Mouse (Mus musculus) forebrain, embryonic 13.5 days (tissue): ENCODE results near the gene Arrdc2. TPM values are rescaled to one million over a fixed set of nuclear protein-coding genes. Genes with fewer than 3 reads are reported as not detected.

ENCODE experiments used
- ATAC-seq: fragments of 200-750 bp; cut with Nextera tagmentation; 2 replicates; pipeline ENCODE4 v1.8.0; 2017
- H3K27ac ChIP-seq: fragments of 300-500 bp; sonication (generic); 2 replicates; pipeline ENCODE4 v1.5.1; 2015; ENCODE audit warnings: inconsistent platforms, mild to moderate bottlenecking, moderate library complexity
- H3K27me3 ChIP-seq: fragments of 300-500 bp; sonication (generic); 2 replicates; pipeline ENCODE4 v1.6.1; 2015; ENCODE audit warnings: mild to moderate bottlenecking, inconsistent platforms
- H3K36me3 ChIP-seq: fragments of 300-500 bp; sonication (generic); 2 replicates; pipeline ENCODE4 v1.6.1; 2015; ENCODE audit warnings: mild to moderate bottlenecking, inconsistent platforms; ENCODE audit not compliant: poor library complexity, severe bottlenecking
- H3K4me1 ChIP-seq: fragments of 300-500 bp; sonication (generic); 2 replicates; pipeline ENCODE4 v1.6.1; 2015; ENCODE audit warnings: inconsistent platforms
- H3K4me2 ChIP-seq: fragments of 300-500 bp; sonication (generic); 2 replicates; pipeline ENCODE4 v1.6.1; 2015; ENCODE audit warnings: inconsistent platforms, mild to moderate bottlenecking, moderate library complexity
- H3K4me3 ChIP-seq: fragments of 300-500 bp; sonication (generic); 2 replicates; pipeline ENCODE4 v1.5.1; 2015; ENCODE audit warnings: mild to moderate bottlenecking, inconsistent platforms
- H3K9ac ChIP-seq: fragments of 300-500 bp; sonication (generic); 2 replicates; pipeline ENCODE4 v1.6.1; 2015; ENCODE audit warnings: mild to moderate bottlenecking, inconsistent platforms
- H3K9me3 ChIP-seq: fragments of 300-500 bp; sonication (generic); replicated peaks from 2 replicates; pipeline ENCODE4 v1.6.1; 2016; ENCODE audit warnings: inconsistent platforms
- WGBS: fragments of 180-500 bp; shearing (Covaris S2); methylation state at CpG from one replicate; pipeline ENCODE4 v1.1.7; 2015; 5-methylcytosine and 5-hydroxymethylcytosine counted together
- polyA plus RNA-seq: library from polyadenylated mRNA; unstranded; fragments of >200 nt; fragmentation: Nextera tagmentation; extraction: Ambion mirVana; gene quantifications from 2 replicates; pipeline ENCODE4 v1.2.1, GENCODE M21; 2015

Arrdc2 gene
- polyA plus RNA-seq, 1 experiment from 2014 or later, result 5.7 TPM

DNA sequence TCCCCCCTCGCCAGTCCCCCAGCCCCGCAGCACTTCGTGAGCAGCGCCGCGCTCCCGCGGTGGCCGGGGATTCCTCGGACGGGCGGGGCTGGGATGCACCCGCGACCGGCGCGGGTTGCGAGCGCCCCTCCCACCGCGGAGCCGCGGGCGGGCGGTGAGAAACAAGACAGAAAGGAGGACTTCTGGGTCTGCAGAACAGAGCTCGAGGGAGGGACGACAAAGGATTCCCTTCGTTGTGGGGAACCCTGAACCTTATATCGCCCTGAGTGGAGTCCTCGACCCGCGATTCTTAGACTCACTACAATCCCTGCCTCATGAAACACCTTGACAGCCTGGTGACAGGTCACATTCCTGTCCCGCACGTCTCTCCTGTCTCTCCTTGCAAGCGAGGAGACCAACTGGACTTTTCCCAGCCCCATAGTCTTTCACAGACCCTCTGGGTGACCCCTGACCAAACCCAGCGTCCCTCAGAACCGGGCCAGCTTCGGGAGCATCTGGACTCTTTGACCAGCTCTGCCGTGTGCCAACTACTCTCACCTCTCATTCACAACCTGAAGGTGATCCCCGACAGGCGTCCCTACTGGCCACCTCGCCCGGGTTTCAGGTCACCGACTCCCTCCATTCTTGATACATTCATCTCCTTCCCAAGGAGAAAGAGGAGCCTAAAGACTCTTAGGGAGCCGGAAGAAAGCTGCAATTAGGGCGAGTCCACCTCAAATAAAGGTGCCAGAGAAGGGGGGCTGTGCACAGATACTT lies 24.6 kb upstream of the Arrdc2 start:
- peak overlapping the region; percentile 56 for H3K4me3 ChIP-seq
- H3K9ac ChIP-seq, result peak overlapping the region; percentile 82
- peaks cover 12% of the 10 kb centered on the region for H3K36me3 ChIP-seq
- peaks cover 15% of the 10 kb centered on the region for H3K27me3 ChIP-seq
- no peaks in the 10 kb centered on the region for H3K9me3 ChIP-seq
- peaks cover 61% of the 10 kb centered on the region for H3K4me1 ChIP-seq
- no peak for ATAC-seq
- peak overlapping the region; percentile 96 for H3K4me2 ChIP-seq
- WGBS, result under 1% methylated on average over 46 of the region's 46 CpGs
- H3K27ac ChIP-seq, result peak overlapping the region; percentile 98

DNA sequence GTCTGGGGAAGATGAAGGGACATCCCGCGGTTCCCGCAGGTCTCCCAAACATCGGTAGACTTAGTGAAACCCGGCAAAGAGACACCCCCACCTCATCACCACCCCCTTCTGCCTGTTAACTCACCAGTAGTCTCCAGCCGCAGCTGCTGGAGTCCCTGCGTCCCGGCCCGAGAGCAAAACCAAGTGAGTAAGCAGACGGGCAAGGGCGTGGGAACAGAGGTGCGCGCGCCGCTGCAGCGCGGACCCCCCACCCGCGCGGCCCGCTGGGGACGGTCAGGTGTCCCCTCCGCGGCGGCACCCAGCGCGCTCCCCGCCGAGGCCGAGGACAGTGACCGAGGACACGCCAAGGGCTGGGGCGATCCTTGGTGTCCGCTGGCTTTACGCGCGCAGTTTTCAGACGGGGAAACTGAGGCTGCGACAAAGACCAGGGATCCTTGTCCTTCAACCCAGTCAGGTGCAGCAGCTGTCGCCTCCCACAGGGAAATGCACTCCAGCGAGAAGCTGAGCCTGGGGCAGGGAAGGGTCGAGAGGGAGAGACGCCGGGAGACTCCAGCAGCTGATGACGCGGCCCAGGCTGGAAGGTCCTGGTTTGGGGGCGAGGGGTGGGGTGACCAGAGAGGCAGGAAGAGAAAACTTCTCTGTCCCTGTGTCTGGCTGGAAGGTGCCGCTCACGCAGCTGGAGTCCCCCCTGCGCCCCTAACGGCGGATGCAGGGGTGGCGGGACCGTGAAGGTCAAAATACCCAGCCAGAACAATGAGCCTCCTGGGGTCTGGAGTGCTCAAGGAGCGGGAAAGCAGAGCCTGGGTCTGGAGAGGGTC lies 23.5 kb upstream of the Arrdc2 start, which contains the start of gene Kcnn1:
Kcnn1 (minus strand) TSS at position 435 of the 818 bp plus-strand sequence.
- peaks cover 15% of the 10 kb centered on the region for H3K27me3 ChIP-seq
- 1% methylated on average over 55 of the region's 55 CpGs for WGBS
- H3K4me2 ChIP-seq, result peak within 1 kb of the TSS; percentile 96
- peaks cover 58% of the 10 kb centered on the region for H3K4me1 ChIP-seq
- ATAC-seq, result no peak
- H3K4me3 ChIP-seq, result peak within 1 kb of the TSS; percentile 56
- peak within 1 kb of the TSS; percentile 82 for H3K9ac ChIP-seq
- peak within 1 kb of the TSS; percentile 98 for H3K27ac ChIP-seq
- H3K36me3 ChIP-seq, result peaks cover 6% of the 10 kb centered on the region
- no peaks in the 10 kb centered on the region for H3K9me3 ChIP-seq

- Histone ChIP-seq H3K9ac (peak overlapping the region; percentile 8; the same call in 1 of the 2 replicates), H3K36me3 (0 out of 2 replicates have a peak, but pooled peaks cover 2% of the 10 kb centered on the region), H3K9me3 (no peaks in the 10 kb centered on the region), H3K27me3 (peaks cover 6% of the 10 kb centered on the region), H3K4me1 (peaks cover 38% of the 10 kb centered on the region), H3K27ac (no peak overlapping the region; the same call in 1 of the 2 replicates), H3K4me3 (0 out of 2 replicates have a peak overlapping the region, but pooled peaks have one; percentile 46), H3K4me2 (peak overlapping the region; percentile 85; the same call in 1 of the 2 replicates)
- WGBS, result 11% methylated on average over 4 of the region's 4 CpGs
- no peak for ATAC-seq
Observed at GRCm38 (mm10) chr8:70857516-70857915, 18.0 kb upstream of the Arrdc2 start.

GRCm38 (mm10) chr8:70856541-70857197 lies 17.1 kb upstream of the Arrdc2 start:
- WGBS, result 7% methylated on average over 32 of the region's 33 CpGs
- Histone ChIP-seq H3K4me2 (peak overlapping the region; percentile 85), H3K36me3 (peaks cover 6% of the 10 kb centered on the region; the same call in 1 of the 2 replicates), H3K27me3 (no peaks in the 10 kb centered on the region), H3K9ac (peak overlapping the region; percentile 68), H3K4me1 (peaks cover 31% of the 10 kb centered on the region), H3K4me3 (peak overlapping the region; percentile 46), H3K9me3 (no peaks in the 10 kb centered on the region), H3K27ac (no peak overlapping the region)
- peak; percentile 82 for ATAC-seq

DNA sequence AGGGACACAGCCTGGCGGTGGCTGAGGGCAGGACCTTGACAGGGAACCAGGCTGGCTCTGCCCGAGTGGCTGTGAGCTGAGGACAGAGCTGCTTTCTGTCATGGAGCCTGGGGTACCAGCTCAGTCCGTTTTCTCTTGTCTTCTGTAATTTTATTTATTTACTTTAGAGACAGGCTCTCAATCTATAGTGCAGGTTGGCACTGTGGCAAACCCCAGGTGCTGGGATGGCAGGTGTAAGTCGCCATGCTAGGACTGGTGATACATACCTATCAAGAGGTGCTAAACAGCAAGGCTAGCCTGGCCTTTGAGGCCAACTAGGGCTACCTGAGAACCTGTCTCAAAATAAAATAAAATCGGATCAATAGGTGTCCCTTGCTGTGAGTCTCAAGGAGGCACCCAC lies 16.5 kb upstream of the Arrdc2 start:
- H3K9ac ChIP-seq, result peak overlapping the region; percentile 68; the same call in 1 of the 2 replicates
- H3K36me3 ChIP-seq, result peaks cover 6% of the 10 kb centered on the region; the same call in 1 of the 2 replicates
- H3K4me1 ChIP-seq, result peaks cover 27% of the 10 kb centered on the region
- no peak overlapping the region for H3K27ac ChIP-seq
- peak overlapping the region; percentile 85 for H3K4me2 ChIP-seq
- 0 out of 2 replicates have a peak overlapping the region, but pooled peaks have one; percentile 46 for H3K4me3 ChIP-seq
- WGBS, result 75% methylated on average over 5 of the region's 5 CpGs
- no peak for ATAC-seq
- H3K27me3 ChIP-seq, result no peaks in the 10 kb centered on the region
- H3K9me3 ChIP-seq, result no peaks in the 10 kb centered on the region

DNA sequence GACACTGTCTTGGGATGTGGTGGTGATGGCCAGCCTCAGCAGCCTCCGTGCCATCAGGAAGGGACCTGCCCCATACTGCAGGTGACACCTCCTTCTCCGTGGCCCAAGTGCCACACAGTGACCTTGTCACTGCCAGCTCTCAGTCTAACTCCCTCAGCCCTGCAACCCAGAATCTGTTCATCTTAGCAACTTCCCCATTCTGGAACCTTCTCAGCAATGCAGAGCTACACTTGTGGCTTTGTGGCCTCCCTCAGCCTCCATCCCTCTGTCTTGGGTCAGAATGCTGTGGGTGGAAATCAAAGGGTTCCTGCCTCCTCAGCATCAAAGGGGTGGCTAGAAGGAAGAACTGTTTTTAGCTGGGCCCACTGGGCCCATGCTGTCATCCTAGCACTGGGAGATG lies 14.3 kb upstream of the Arrdc2 start:
- H3K36me3 ChIP-seq, result peaks cover 6% of the 10 kb centered on the region; the same call in 1 of the 2 replicates
- no peak for ATAC-seq
- no peaks in the 10 kb centered on the region for H3K9me3 ChIP-seq
- H3K4me3 ChIP-seq, result no peak overlapping the region
- no peaks in the 10 kb centered on the region for H3K27me3 ChIP-seq
- H3K27ac ChIP-seq, result no peak overlapping the region
- H3K9ac ChIP-seq, result no peak overlapping the region
- H3K4me2 ChIP-seq, result no peak overlapping the region
- WGBS, result 86% methylated on average over 2 of the region's 2 CpGs
- H3K4me1 ChIP-seq, result peaks cover 27% of the 10 kb centered on the region

DNA sequence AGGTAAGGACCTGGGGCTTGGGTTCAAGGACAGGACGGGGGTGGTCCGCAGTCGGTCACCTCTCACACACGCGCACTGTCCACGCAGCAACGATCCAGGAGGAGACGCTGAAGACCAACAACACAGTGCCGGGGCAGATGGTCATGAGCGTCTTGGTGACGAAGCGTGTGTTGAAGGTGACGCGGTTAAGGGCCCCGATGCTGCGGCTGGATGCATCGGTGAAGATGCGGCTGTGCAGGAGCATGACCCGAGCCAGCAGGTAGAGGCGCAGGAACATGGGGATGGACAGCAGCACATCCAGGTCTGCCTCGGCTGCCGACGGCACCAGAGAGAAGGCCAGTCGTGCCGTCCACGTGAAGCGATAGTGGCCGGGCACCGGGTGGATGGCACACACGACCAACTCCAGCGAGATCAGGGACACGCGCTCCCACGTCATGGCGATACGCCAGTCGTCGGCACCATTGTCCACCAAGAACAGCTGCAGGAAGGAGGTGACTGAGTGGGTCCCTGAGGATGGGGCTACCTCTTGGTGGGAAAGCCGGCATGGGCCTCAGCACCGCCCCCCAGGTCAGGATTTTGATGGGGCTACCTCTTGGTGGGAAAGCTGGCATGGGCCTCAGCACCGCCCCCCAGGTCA lies 13.2 kb upstream of the Arrdc2 start:
- H3K4me1 ChIP-seq, result peaks cover 16% of the 10 kb centered on the region
- no peak overlapping the region for H3K9ac ChIP-seq
- no peaks in the 10 kb centered on the region for H3K27me3 ChIP-seq
- no peak overlapping the region for H3K4me3 ChIP-seq
- no peak for ATAC-seq
- peaks cover 13% of the 10 kb centered on the region; the same call in 1 of the 2 replicates for H3K36me3 ChIP-seq
- no peaks in the 10 kb centered on the region for H3K9me3 ChIP-seq
- no peak overlapping the region for H3K4me2 ChIP-seq
- no peak overlapping the region for H3K27ac ChIP-seq
- WGBS, result 92% methylated on average over 41 of the region's 41 CpGs

- Histone ChIP-seq H3K4me3 (no peak overlapping the region), H3K27ac (no peak overlapping the region), H3K36me3 (peaks cover 13% of the 10 kb centered on the region; the same call in 1 of the 2 replicates), H3K4me1 (peaks cover 8% of the 10 kb centered on the region), H3K9me3 (no peaks in the 10 kb centered on the region), H3K4me2 (no peak overlapping the region), H3K9ac (peak overlapping the region; percentile 31; the same call in 1 of the 2 replicates), H3K27me3 (no peaks in the 10 kb centered on the region)
- ATAC-seq, result no peak
- 67% methylated on average over 6 of the region's 6 CpGs for WGBS
Observed at GRCm38 (mm10) chr8:70851837-70852236, 12.3 kb upstream of the Arrdc2 start.

- ATAC-seq, result no peak
- no peaks in the 10 kb centered on the region for H3K9me3 ChIP-seq
- H3K4me2 ChIP-seq, result no peak overlapping the region
- H3K9ac ChIP-seq, result no peak overlapping the region
- no peaks in the 10 kb centered on the region for H3K27me3 ChIP-seq
- H3K36me3 ChIP-seq, result peaks cover 13% of the 10 kb centered on the region; the same call in 1 of the 2 replicates
- H3K4me3 ChIP-seq, result no peak overlapping the region
- H3K27ac ChIP-seq, result no peak overlapping the region
- WGBS, result 88% methylated on average over 4 of the region's 4 CpGs
- no peaks in the 10 kb centered on the region for H3K4me1 ChIP-seq
Observed at GRCm38 (mm10) chr8:70850947-70851346, 11.4 kb upstream of the Arrdc2 start.

GRCm38 (mm10) chr8:70850132-70850845 lies 10.8 kb upstream of the Arrdc2 start:
- no peaks in the 10 kb centered on the region for H3K27me3 ChIP-seq
- H3K9ac ChIP-seq, result no peak overlapping the region
- H3K9me3 ChIP-seq, result no peaks in the 10 kb centered on the region
- no peak overlapping the region for H3K4me3 ChIP-seq
- H3K36me3 ChIP-seq, result peaks cover 13% of the 10 kb centered on the region; the same call in 1 of the 2 replicates
- no peak for ATAC-seq
- no peak overlapping the region for H3K4me2 ChIP-seq
- 81% methylated on average over 7 of the region's 7 CpGs for WGBS
- no peaks in the 10 kb centered on the region for H3K4me1 ChIP-seq
- H3K27ac ChIP-seq, result no peak overlapping the region
